Mouse (Mus musculus): ENCODE results near the gene Slc37a3. TPM values are rescaled to one million over a fixed set of nuclear protein-coding genes. Genes with fewer than 3 reads are reported as not detected.
"Not testable (repeated sequence)": the region's sequence is repeated elsewhere in the genome, so short reads cannot be mapped to it uniquely, and the experiment has no call there.

The Slc37a3 gene
- polyA plus RNA-seq, 1 experiment from 2014 or later = 20.9 TPM

DNA sequence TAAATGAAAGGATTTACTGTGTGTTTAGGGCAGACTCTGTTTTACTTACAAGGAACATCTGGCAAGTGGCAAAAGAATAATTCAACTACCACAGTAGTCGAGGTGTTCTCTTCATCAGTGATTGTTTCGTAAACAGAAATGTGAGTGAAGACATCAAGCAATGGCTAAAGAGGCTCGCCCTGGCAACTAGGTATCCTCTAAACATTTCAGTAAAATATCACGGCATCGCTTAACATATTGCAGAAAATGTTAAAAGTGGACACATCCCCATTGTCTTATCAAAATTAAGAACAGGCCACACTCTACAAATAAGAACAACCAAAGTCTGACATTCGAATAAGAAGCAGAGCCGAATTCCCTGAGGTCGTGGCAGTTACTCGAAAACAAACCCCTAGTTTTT, 700 bp downstream of the Slc37a3 start:
- 12% methylated on average over 9 of the region's 9 CpGs for WGBS
- H3K27ac ChIP-seq (replicated peaks) = no peak overlapping the region; the same call in 1 of the 2 replicates
- ATAC-seq (ENCODE audit: low FRiP score, low TSS enrichment) (no peak), DNase-seq (ENCODE audit: low spot score) (no peak)
- H3K9ac ChIP-seq (ENCODE audit: low read length) = peak overlapping the region; percentile 83
- TF ChIP-seq EP300 (optimal IDR thresholded peaks at IDR 0.05) (no peak), CTCF (IDR thresholded peaks at IDR 0.05; ENCODE audit: low read depth) (no peak)
- no peaks in the 10 kb centered on the region for H3K36me3 ChIP-seq (ENCODE audit: control insufficient read depth, insufficient read depth, low read length)
- H3K4me3 ChIP-seq (ENCODE audit: low read depth, low read length) = peak overlapping the region; percentile 96
- no peaks in the 10 kb centered on the region for H3K27me3 ChIP-seq (ENCODE audit: control insufficient read depth, insufficient read depth, low read length)
- no peaks in the 10 kb centered on the region; the same call in 1 of the 2 replicates for H3K4me1 ChIP-seq (replicated peaks; ENCODE audit: control insufficient read depth, insufficient read depth)
- no peaks in the 10 kb centered on the region for H3K9me3 ChIP-seq (ENCODE audit: control insufficient read depth, low read length)
- peak overlapping the region; percentile 93 for H3K4me2 ChIP-seq (replicated peaks; ENCODE audit: low read depth)

GRCm38 (mm10) chr6:39373301-39373955, 4.0 kb downstream of the Slc37a3 start:
- no peaks in the 10 kb centered on the region for H3K9me3 ChIP-seq (ENCODE audit: control insufficient read depth, low read length)
- H3K4me2 ChIP-seq (replicated peaks; ENCODE audit: low read depth) = no peak overlapping the region
- no peaks in the 10 kb centered on the region for H3K27me3 ChIP-seq (ENCODE audit: control insufficient read depth, insufficient read depth, low read length)
- H3K4me3 ChIP-seq (ENCODE audit: low read depth, low read length) = no peak overlapping the region
- no peak overlapping the region for H3K27ac ChIP-seq (replicated peaks)
- no peak for DNase-seq (ENCODE audit: low spot score)
- no peaks in the 10 kb centered on the region; the same call in 1 of the 2 replicates for H3K36me3 ChIP-seq (ENCODE audit: control insufficient read depth, insufficient read depth, low read length)
- no peak overlapping the region for H3K9ac ChIP-seq (ENCODE audit: low read length)
- H3K4me1 ChIP-seq (replicated peaks; ENCODE audit: control insufficient read depth, insufficient read depth) = no peaks in the 10 kb centered on the region; the same call in 1 of the 2 replicates
- 33% methylated on average over 4 of the region's 4 CpGs for WGBS
- ATAC-seq (ENCODE audit: low FRiP score, low TSS enrichment) = no peak
- TF ChIP-seq EP300 (optimal IDR thresholded peaks at IDR 0.05) (no peak), CTCF (IDR thresholded peaks at IDR 0.05; ENCODE audit: low read depth) (no peak)

DNA sequence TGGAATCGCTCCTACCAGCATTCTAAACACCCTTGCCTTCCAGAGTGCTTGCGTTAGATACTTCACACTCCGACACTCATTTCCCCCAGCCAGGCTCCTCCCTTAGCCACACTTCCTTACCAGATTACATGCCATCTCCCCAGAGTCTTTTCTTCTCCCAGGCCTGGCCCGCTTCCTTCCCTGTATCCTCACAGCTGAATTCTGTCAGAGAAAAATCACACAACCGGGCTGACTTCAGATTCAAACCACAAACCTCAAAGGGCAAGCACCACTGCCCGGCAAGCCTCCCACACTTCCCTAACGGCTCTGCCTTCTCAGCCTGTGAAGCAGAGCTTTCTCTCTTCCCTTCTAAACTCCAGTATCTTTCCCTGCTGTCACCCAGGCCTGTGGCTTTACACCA, 4.7 kb downstream of the Slc37a3 start:
- Histone ChIP-seq H3K4me3 (ENCODE audit: low read depth, low read length) (no peak overlapping the region), H3K9ac (ENCODE audit: low read length) (peak overlapping the region; percentile 4; the same call in 1 of the 2 replicates), H3K27me3 (ENCODE audit: control insufficient read depth, insufficient read depth, low read length) (no peaks in the 10 kb centered on the region), H3K4me2 (replicated peaks; ENCODE audit: low read depth) (no peak overlapping the region), H3K36me3 (ENCODE audit: control insufficient read depth, insufficient read depth, low read length) (no peaks in the 10 kb centered on the region; the same call in 1 of the 2 replicates), H3K4me1 (replicated peaks; ENCODE audit: control insufficient read depth, insufficient read depth) (no peaks in the 10 kb centered on the region; the same call in 1 of the 2 replicates), H3K27ac (replicated peaks) (no peak overlapping the region; the same call in 1 of the 2 replicates), H3K9me3 (ENCODE audit: control insufficient read depth, low read length) (no peaks in the 10 kb centered on the region)
- DNase-seq (ENCODE audit: low spot score) (peak; percentile 19), ATAC-seq (ENCODE audit: low FRiP score, low TSS enrichment) (no peak)
- TF ChIP-seq CTCF (IDR thresholded peaks at IDR 0.05; ENCODE audit: low read depth) (no peak), EP300 (optimal IDR thresholded peaks at IDR 0.05) (no peak)
- 21% methylated on average over 7 of the region's 7 CpGs for WGBS

DNA sequence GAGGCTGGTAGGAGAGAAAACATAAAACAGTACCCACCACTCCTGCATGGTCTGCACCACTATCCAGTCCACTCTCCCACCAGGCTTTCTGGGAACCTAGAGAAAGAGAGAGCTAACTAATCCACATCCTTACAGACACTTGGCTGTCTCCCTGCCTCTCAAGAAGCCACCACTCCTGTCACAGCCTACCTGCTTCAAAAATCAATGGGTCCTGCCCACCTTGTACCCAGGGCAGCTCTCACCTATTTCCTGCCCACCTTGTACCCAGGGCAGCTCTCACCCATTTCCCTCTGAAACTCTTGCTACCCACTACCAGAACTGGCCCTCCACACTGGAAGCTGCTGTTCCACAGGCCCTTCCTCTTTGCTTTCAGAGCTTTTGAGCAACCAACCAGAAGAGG, 5.4 kb downstream of the Slc37a3 start:
- Histone ChIP-seq H3K36me3 (ENCODE audit: control insufficient read depth, insufficient read depth, low read length) (no peaks in the 10 kb centered on the region; the same call in 1 of the 2 replicates), H3K27me3 (ENCODE audit: control insufficient read depth, insufficient read depth, low read length) (no peaks in the 10 kb centered on the region), H3K4me2 (replicated peaks; ENCODE audit: low read depth) (no peak overlapping the region), H3K9ac (ENCODE audit: low read length) (no peak overlapping the region), H3K27ac (replicated peaks) (no peak overlapping the region), H3K4me1 (replicated peaks; ENCODE audit: control insufficient read depth, insufficient read depth) (no peaks in the 10 kb centered on the region; the same call in 1 of the 2 replicates), H3K4me3 (ENCODE audit: low read depth, low read length) (no peak overlapping the region), H3K9me3 (ENCODE audit: control insufficient read depth, low read length) (no peaks in the 10 kb centered on the region)
- ATAC-seq (ENCODE audit: low FRiP score, low TSS enrichment) (no peak), DNase-seq (ENCODE audit: low spot score) (no peak)
- no peak for TF ChIP-seq EP300 (optimal IDR thresholded peaks at IDR 0.05)
- no peak for TF ChIP-seq CTCF (IDR thresholded peaks at IDR 0.05; ENCODE audit: low read depth)

GRCm38 (mm10) chr6:39369631-39370030, 7.8 kb downstream of the Slc37a3 start:
- Histone ChIP-seq H3K27ac (replicated peaks) (no peak overlapping the region), H3K9me3 (ENCODE audit: control insufficient read depth, low read length) (no peaks in the 10 kb centered on the region), H3K4me3 (ENCODE audit: low read depth, low read length) (no peak overlapping the region), H3K4me2 (replicated peaks; ENCODE audit: low read depth) (no peak overlapping the region), H3K27me3 (ENCODE audit: control insufficient read depth, insufficient read depth, low read length) (no peaks in the 10 kb centered on the region), H3K36me3 (ENCODE audit: control insufficient read depth, insufficient read depth, low read length) (no peaks in the 10 kb centered on the region; the same call in 1 of the 2 replicates), H3K4me1 (replicated peaks; ENCODE audit: control insufficient read depth, insufficient read depth) (no peaks in the 10 kb centered on the region), H3K9ac (ENCODE audit: low read length) (no peak overlapping the region)
- no peak for ATAC-seq (ENCODE audit: low FRiP score, low TSS enrichment)
- no peak for TF ChIP-seq CTCF (IDR thresholded peaks at IDR 0.05; ENCODE audit: low read depth)
- TF ChIP-seq EP300 (optimal IDR thresholded peaks at IDR 0.05) = no peak
- 58% methylated on average over 3 of the region's 3 CpGs for WGBS
- no peak for DNase-seq (ENCODE audit: low spot score)

- Histone ChIP-seq H3K36me3 (ENCODE audit: control insufficient read depth, insufficient read depth, low read length) (no peaks in the 10 kb centered on the region), H3K4me2 (replicated peaks; ENCODE audit: low read depth) (no peak overlapping the region), H3K4me3 (ENCODE audit: low read depth, low read length) (no peak overlapping the region), H3K27me3 (ENCODE audit: control insufficient read depth, insufficient read depth, low read length) (no peaks in the 10 kb centered on the region), H3K9ac (ENCODE audit: low read length) (no peak overlapping the region), H3K27ac (replicated peaks) (no peak overlapping the region), H3K9me3 (ENCODE audit: control insufficient read depth, low read length) (no peaks in the 10 kb centered on the region), H3K4me1 (replicated peaks; ENCODE audit: control insufficient read depth, insufficient read depth) (no peaks in the 10 kb centered on the region)
- ATAC-seq (ENCODE audit: low FRiP score, low TSS enrichment) (no peak), DNase-seq (ENCODE audit: low spot score) (no peak)
- no peak for TF ChIP-seq EP300 (optimal IDR thresholded peaks at IDR 0.05)
- no peak for TF ChIP-seq CTCF (IDR thresholded peaks at IDR 0.05; ENCODE audit: low read depth)
- WGBS = 96% methylated on average over 2 of the region's 2 CpGs
These were observed 14.8 kb downstream of the Slc37a3 start for GRCm38 (mm10) chr6:39362684-39363083.

DNA sequence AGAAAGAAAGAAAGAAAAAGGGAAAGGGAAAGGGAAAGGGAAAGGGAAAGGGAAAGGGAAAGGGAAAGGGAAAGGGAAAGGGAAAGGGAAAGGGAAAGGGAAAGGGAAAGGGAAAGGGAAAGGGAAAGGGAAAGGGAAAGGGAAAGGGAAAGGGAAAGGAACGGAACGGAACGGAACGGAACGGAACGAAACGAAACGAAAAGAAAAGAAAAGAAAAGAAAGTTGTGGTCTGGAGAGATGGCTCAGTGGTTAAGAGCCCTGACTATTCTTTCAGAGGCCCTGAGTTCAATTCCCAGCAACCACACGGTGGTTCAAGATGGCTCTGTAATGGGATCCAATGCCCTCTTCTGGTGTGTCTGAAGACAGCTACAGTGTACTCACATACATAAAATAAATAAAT, 18.3 kb downstream of the Slc37a3 start:
- not testable (repeated sequence) for H3K36me3 ChIP-seq (ENCODE audit: control insufficient read depth, insufficient read depth, low read length); H3K4me3 ChIP-seq (ENCODE audit: low read depth, low read length); H3K9ac ChIP-seq (ENCODE audit: low read length); H3K4me1 ChIP-seq (replicated peaks; ENCODE audit: control insufficient read depth, insufficient read depth); H3K27ac ChIP-seq (replicated peaks); H3K4me2 ChIP-seq (replicated peaks; ENCODE audit: low read depth); DNase-seq (ENCODE audit: low spot score); H3K9me3 ChIP-seq (ENCODE audit: control insufficient read depth, low read length); H3K27me3 ChIP-seq (ENCODE audit: control insufficient read depth, insufficient read depth, low read length); ATAC-seq (ENCODE audit: low FRiP score, low TSS enrichment)
- 98% methylated on average over 9 of the region's 9 CpGs for WGBS
